Mouse (Mus musculus) embryonic fibroblast, embryonic 13.5 days (primary cell): ENCODE measurements at regions not wholly inside any gene's neighbourhood (a gene's known extent, or its start where the extent isn't known, plus 50 kb on each side); places are given as distances from the start of the nearest gene placed in this dataset.

Experiments
- CTCF ChIP-seq: IDR thresholded peaks from 2 replicates; pipeline ENCODE4 v1.5.1; 2011; ENCODE audit warnings: mild to moderate bottlenecking, control low read depth, low read length, moderate library complexity, borderline replicate concordance; ENCODE audit not compliant: insufficient read depth
- POLR2A ChIP-seq: IDR thresholded peaks from 2 replicates; pipeline ENCODE4 v1.6.1; 2011; ENCODE audit warnings: low read depth, mild to moderate bottlenecking, control low read depth, low read length, moderate library complexity

- TF ChIP-seq POLR2A, result no peak
- TF ChIP-seq CTCF, result no peak
These were observed 113.4 kb downstream of the Sox4 start for GRCm38 (mm10) chr13:28840142-28840541.
